Mouse (Mus musculus) heart, embryonic 13.5 days (tissue): ENCODE results near the gene Chd5. TPM values are rescaled to one million over a fixed set of nuclear protein-coding genes. Genes with fewer than 3 reads are reported as not detected.

Source experiments
- ATAC-seq: fragments of 200-750 bp; cut with Nextera tagmentation; 2 replicates; pipeline ENCODE4 v1.8.0; 2017; ENCODE audit warnings: moderate TSS enrichment; ENCODE audit not compliant: insufficient number of reproducible peaks, low FRiP score, low TSS enrichment; ENCODE audit errors: extremely low read depth
- H3K27ac ChIP-seq: fragments of 300-500 bp; sonication (generic); replicated peaks from 2 replicates; pipeline ENCODE4 v1.5.1; 2015; ENCODE audit warnings: moderate library complexity, mild to moderate bottlenecking, inconsistent platforms
- H3K27me3 ChIP-seq: fragments of 300-500 bp; sonication (generic); replicated peaks from 2 replicates; pipeline ENCODE4 v1.6.1; 2015; ENCODE audit warnings: mild to moderate bottlenecking, inconsistent platforms
- H3K36me3 ChIP-seq: fragments of 300-500 bp; sonication (generic); 2 replicates; pipeline ENCODE4 v1.6.1; 2015; ENCODE audit warnings: mild to moderate bottlenecking, inconsistent platforms
- H3K4me1 ChIP-seq: fragments of 300-500 bp; sonication (generic); 2 replicates; pipeline ENCODE4 v1.6.1; 2015; ENCODE audit warnings: inconsistent platforms
- H3K4me2 ChIP-seq: fragments of 300-500 bp; sonication (generic); 2 replicates; pipeline ENCODE4 v1.6.1; 2015; ENCODE audit warnings: inconsistent platforms, mild to moderate bottlenecking, moderate library complexity
- H3K4me3 ChIP-seq: fragments of 300-500 bp; sonication (generic); 2 replicates; pipeline ENCODE4 v1.5.1; 2015; ENCODE audit warnings: moderate library complexity, mild to moderate bottlenecking, inconsistent platforms
- H3K9ac ChIP-seq: fragments of 300-500 bp; sonication (generic); 2 replicates; pipeline ENCODE4 v1.6.1; 2015; ENCODE audit warnings: inconsistent platforms, mild to moderate bottlenecking, moderate library complexity
- H3K9me3 ChIP-seq: fragments of 300-500 bp; sonication (generic); 2 replicates; pipeline ENCODE4 v1.6.1; 2016; ENCODE audit warnings: inconsistent platforms
- WGBS: fragments of 180-500 bp; shearing (Covaris S2); methylation state at CpG from one replicate; pipeline ENCODE4 v1.1.7; 2015; ENCODE audit warnings: mixed read lengths; 5-methylcytosine and 5-hydroxymethylcytosine counted together
- polyA plus RNA-seq: library from polyadenylated mRNA; unstranded; fragments of >200 nt; fragmentation: Nextera tagmentation; extraction: Ambion mirVana; gene quantifications from 2 replicates; pipeline ENCODE4 v1.2.1, GENCODE M21; 2015

Gene Chd5
- polyA plus RNA-seq, 1 experiment from 2014 or later = 0.09 TPM

DNA sequence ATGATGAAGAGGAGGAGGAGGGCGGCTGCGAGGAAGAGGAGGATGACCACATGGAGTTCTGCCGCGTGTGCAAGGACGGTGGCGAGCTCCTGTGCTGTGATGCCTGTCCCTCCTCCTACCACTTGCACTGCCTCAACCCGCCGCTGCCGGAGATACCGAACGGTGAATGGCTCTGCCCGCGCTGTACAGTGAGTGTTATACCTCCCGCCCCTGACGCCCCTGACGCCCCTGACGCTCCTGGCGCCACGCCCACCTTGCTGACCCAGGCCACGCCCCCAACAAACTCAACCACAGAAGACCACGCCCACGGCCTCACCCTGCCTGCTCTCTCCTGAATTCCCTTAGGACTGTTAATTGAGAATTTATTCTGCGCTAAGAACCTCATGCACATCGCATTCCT, 22.4 kb downstream of the Chd5 start:
- Histone ChIP-seq H3K36me3 (no peaks in the 10 kb centered on the region), H3K9me3 (no peaks in the 10 kb centered on the region), H3K4me1 (peaks cover 9% of the 10 kb centered on the region), H3K27ac (no peak overlapping the region), H3K9ac (no peak overlapping the region), H3K4me3 (peak overlapping the region; percentile 13), H3K27me3 (peaks cover 68% of the 10 kb centered on the region), H3K4me2 (peak overlapping the region; percentile 54)
- no peak for ATAC-seq
- 2% methylated on average over 24 of the region's 24 CpGs for WGBS

DNA sequence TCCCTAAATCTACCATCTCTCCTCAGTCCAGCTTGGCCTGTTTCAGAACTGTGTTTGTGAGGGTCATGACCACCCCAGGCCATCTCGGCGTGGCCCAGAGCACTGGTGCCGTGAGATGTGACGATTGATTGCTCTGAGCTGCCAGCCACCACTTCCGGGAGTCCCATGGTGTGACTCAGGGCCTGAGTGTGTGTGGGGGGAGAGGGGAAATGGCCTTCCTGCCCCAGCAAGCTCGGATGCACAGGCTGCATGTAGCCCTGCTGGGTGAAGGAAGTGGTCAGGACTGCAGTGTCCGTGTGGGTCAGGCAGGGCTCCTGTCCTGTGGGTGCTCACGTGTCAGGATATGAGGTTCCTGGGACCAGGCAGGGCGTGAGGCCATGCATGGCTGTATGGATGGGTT, 23.7 kb downstream of the Chd5 start:
- H3K27ac ChIP-seq = no peak overlapping the region
- no peak overlapping the region for H3K9ac ChIP-seq
- WGBS = 47% methylated on average over 9 of the region's 9 CpGs
- no peak for ATAC-seq
- H3K36me3 ChIP-seq = no peaks in the 10 kb centered on the region
- peaks cover 9% of the 10 kb centered on the region for H3K4me1 ChIP-seq
- peaks cover 75% of the 10 kb centered on the region for H3K27me3 ChIP-seq
- no peaks in the 10 kb centered on the region for H3K9me3 ChIP-seq
- no peak overlapping the region for H3K4me2 ChIP-seq
- H3K4me3 ChIP-seq = no peak overlapping the region

GRCm38 (mm10) chr4:152365228-152365627, 26.8 kb downstream of the Chd5 start:
- no peaks in the 10 kb centered on the region for H3K36me3 ChIP-seq
- H3K4me1 ChIP-seq = peaks cover 9% of the 10 kb centered on the region
- H3K4me3 ChIP-seq = no peak overlapping the region
- no peak for ATAC-seq
- H3K9me3 ChIP-seq = no peaks in the 10 kb centered on the region
- WGBS = 62% methylated on average over 7 of the region's 7 CpGs
- H3K27ac ChIP-seq = no peak overlapping the region
- no peak overlapping the region for H3K9ac ChIP-seq
- H3K27me3 ChIP-seq = peaks cover 60% of the 10 kb centered on the region
- no peak overlapping the region for H3K4me2 ChIP-seq

DNA sequence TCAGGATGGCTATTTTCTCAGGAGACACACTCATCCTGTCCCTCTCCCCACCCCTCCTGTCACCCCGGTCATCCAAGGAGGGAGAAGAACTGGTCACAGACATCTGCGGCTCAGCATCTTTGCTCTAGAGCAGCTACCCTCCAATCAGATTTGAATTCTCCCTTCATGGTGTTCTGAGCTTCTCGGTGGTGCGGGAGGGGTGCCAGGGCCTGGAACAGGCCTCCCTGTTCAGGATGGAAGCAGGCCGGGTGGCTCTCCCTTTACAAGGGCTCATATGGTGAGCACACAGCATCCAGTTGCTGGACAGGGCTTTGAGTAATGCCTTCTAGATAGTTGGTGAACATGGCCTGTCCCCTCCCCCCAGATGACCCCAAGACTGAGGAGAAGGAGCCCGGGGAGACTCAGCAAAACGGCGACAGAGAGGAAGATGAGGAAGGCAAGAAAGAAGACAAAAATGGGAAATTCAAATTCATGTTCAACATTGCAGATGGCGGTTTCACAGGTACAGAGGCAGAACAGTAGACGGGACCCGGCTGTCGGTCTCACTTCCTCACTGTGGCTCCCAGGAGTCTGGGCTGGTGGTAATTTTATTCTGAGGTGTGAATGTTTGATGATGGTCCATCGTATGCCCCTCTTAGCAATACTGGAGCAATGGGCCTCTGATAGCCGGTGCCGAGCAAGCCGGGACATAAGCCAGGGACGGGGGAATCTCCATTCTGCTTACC, 44.2 kb downstream of the Chd5 start:
- no peak overlapping the region for H3K4me2 ChIP-seq
- no peaks in the 10 kb centered on the region for H3K9me3 ChIP-seq
- H3K27ac ChIP-seq = no peak overlapping the region

GRCm38 (mm10) chr4:152385644-152386043, 47.2 kb downstream of the Chd5 start:
- Histone ChIP-seq H3K9ac (no peak overlapping the region), H3K36me3 (no peaks in the 10 kb centered on the region), H3K4me1 (no peaks in the 10 kb centered on the region), H3K4me2 (no peak overlapping the region), H3K9me3 (no peaks in the 10 kb centered on the region), H3K4me3 (no peak overlapping the region), H3K27ac (no peak overlapping the region), H3K27me3 (peaks cover 13% of the 10 kb centered on the region)
- ATAC-seq = no peak
- 56% methylated on average over 16 of the region's 16 CpGs for WGBS

More for the DNA sequence above, 44.2 kb downstream of the Chd5 start:
- WGBS = 80% methylated on average over 17 of the region's 17 CpGs
- Histone ChIP-seq H3K4me1 (no peaks in the 10 kb centered on the region), H3K4me3 (no peak overlapping the region), H3K27me3 (peaks cover 5% of the 10 kb centered on the region; the same call in 1 of the 2 replicates), H3K9ac (no peak overlapping the region), H3K36me3 (no peaks in the 10 kb centered on the region)
- no peak for ATAC-seq

GRCm38 (mm10) chr4:152392192-152392591, 53.7 kb downstream of the Chd5 start:
- Histone ChIP-seq H3K9me3 (no peaks in the 10 kb centered on the region), H3K27ac (no peak overlapping the region), H3K27me3 (peaks cover 22% of the 10 kb centered on the region), H3K9ac (no peak overlapping the region), H3K4me1 (no peaks in the 10 kb centered on the region), H3K4me2 (no peak overlapping the region), H3K4me3 (no peak overlapping the region), H3K36me3 (no peaks in the 10 kb centered on the region)
- ATAC-seq = no peak
- 76% methylated on average over 5 of the region's 5 CpGs for WGBS

DNA sequence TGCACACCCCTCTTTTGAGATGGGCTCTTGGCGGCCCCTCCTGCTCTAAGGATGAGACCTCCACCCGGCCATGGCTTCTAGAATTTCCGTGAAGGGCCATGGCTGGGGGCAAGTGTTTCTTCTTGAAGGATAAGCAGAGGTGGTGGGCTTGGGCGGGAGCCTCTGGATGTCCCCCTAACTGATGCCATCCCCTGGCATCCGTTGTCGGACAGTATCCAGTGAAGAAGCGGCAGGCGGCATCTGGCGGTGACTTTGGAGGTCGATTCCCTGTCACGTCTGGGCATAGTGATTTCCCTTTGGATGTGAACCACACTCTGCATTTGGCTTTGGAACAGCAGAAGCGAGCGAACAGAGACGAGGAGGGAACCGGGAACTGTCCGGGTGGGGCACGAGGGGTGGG, 54.2 kb downstream of the Chd5 start:
- Histone ChIP-seq H3K4me2 (no peak overlapping the region), H3K4me3 (no peak overlapping the region), H3K9me3 (no peaks in the 10 kb centered on the region), H3K27ac (no peak overlapping the region), H3K27me3 (peaks cover 24% of the 10 kb centered on the region), H3K4me1 (no peaks in the 10 kb centered on the region), H3K36me3 (no peaks in the 10 kb centered on the region), H3K9ac (no peak overlapping the region)
- ATAC-seq = no peak
- WGBS = 79% methylated on average over 17 of the region's 17 CpGs

DNA sequence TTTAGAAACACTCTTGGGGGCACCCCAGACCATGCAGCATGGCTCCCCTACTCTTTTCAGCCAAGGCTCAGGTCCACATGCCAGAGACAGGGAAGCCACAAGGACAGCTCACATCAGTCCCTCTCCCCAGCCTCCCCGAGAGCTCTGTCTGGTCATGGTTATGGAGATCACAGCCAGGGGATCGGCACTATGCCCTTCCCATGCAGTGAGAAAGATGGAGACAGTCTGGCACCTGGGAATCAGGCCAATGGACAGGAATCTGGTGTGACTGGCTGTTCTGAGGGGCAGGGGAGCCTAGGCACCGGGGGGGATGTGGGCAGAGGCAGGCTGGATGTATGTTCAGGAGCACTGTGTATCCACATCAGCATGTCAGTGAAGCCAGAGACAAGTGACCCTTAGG, 60.5 kb downstream of the Chd5 start:
- no peak overlapping the region for H3K9ac ChIP-seq
- H3K4me3 ChIP-seq = no peak overlapping the region
- WGBS = 73% methylated on average over 3 of the region's 3 CpGs
- no peaks in the 10 kb centered on the region for H3K9me3 ChIP-seq
- H3K27me3 ChIP-seq = 0 out of 2 replicates have a peak, but pooled peaks cover 11% of the 10 kb centered on the region
- H3K36me3 ChIP-seq = no peaks in the 10 kb centered on the region
- no peak for ATAC-seq
- no peak overlapping the region for H3K4me2 ChIP-seq
- no peaks in the 10 kb centered on the region for H3K4me1 ChIP-seq
- no peak overlapping the region for H3K27ac ChIP-seq

- Histone ChIP-seq H3K4me2 (no peak overlapping the region), H3K9ac (no peak overlapping the region), H3K9me3 (no peaks in the 10 kb centered on the region), H3K4me3 (no peak overlapping the region), H3K36me3 (no peaks in the 10 kb centered on the region), H3K4me1 (no peaks in the 10 kb centered on the region), H3K27ac (no peak overlapping the region), H3K27me3 (no peaks in the 10 kb centered on the region)
- WGBS = 66% methylated on average over 6 of the region's 6 CpGs
- no peak for ATAC-seq
Observed at GRCm38 (mm10) chr4:152405143-152405542, 66.7 kb downstream of the Chd5 start.

- no peak for ATAC-seq
- WGBS = 61% methylated on average over 7 of the region's 7 CpGs
- H3K36me3 ChIP-seq = no peaks in the 10 kb centered on the region
- no peak overlapping the region for H3K9ac ChIP-seq
- no peaks in the 10 kb centered on the region for H3K27me3 ChIP-seq
- H3K27ac ChIP-seq = no peak overlapping the region
- H3K4me3 ChIP-seq = no peak overlapping the region
- peaks cover under 1% of the 10 kb centered on the region for H3K4me1 ChIP-seq
- no peak overlapping the region for H3K4me2 ChIP-seq
- no peaks in the 10 kb centered on the region for H3K9me3 ChIP-seq
Observed at GRCm38 (mm10) chr4:152405671-152406201, 67.3 kb downstream of the Chd5 start.

GRCm38 (mm10) chr4:152406531-152406930, 68.1 kb downstream of the Chd5 start:
- H3K4me1 ChIP-seq = peaks cover 9% of the 10 kb centered on the region
- no peaks in the 10 kb centered on the region for H3K36me3 ChIP-seq
- no peak for ATAC-seq
- no peaks in the 10 kb centered on the region for H3K9me3 ChIP-seq
- 67% methylated on average over 8 of the region's 8 CpGs for WGBS
- H3K9ac ChIP-seq = no peak overlapping the region
- no peaks in the 10 kb centered on the region for H3K27me3 ChIP-seq
- no peak overlapping the region for H3K27ac ChIP-seq
- no peak overlapping the region for H3K4me2 ChIP-seq
- H3K4me3 ChIP-seq = no peak overlapping the region

- no peaks in the 10 kb centered on the region for H3K36me3 ChIP-seq
- no peaks in the 10 kb centered on the region; the same call in 1 of the 2 replicates for H3K27me3 ChIP-seq
- H3K4me3 ChIP-seq = no peak overlapping the region
- WGBS = 61% methylated on average over 13 of the region's 13 CpGs
- no peak overlapping the region for H3K27ac ChIP-seq
- peaks cover 17% of the 10 kb centered on the region for H3K4me1 ChIP-seq
- no peak overlapping the region for H3K4me2 ChIP-seq
- ATAC-seq = no peak
- H3K9me3 ChIP-seq = no peaks in the 10 kb centered on the region
- H3K9ac ChIP-seq = peak overlapping the region; percentile 35; the same call in 1 of the 2 replicates
Observed at GRCm38 (mm10) chr4:152410961-152411360, 72.5 kb downstream of the Chd5 start.
